Mouse (Mus musculus): ENCODE measurements around the gene Igfbp3. TPM values are rescaled to one million over a fixed set of nuclear protein-coding genes. Genes with fewer than 3 reads are reported as not detected.
"Not testable (repeated sequence)": the region's sequence is repeated elsewhere in the genome, so short reads cannot be mapped to it uniquely, and the experiment has no call there.

Gene Igfbp3
- 10 to 100 TPM; 34.1 to 43.8 TPM for total RNA-seq (2021)
- long read RNA-seq, experiment 1, transcript Igfbp3-201 (5 exons, 2,421 nt): major isoform, 63 of 68 reads
- long read RNA-seq, experiment 1, partial matches to known transcripts: 0 of 68 reads
- long read RNA-seq, experiment 1, other reads (novel, unspliced or antisense): 4 of 68 reads
- long read RNA-seq, experiment 2, transcript Igfbp3-201 (5 exons, 2,421 nt): major isoform, 37 of 38 reads
- long read RNA-seq, experiment 2, partial matches to known transcripts: 1 of 38 reads
- long read RNA-seq, experiment 2, other reads (novel, unspliced or antisense): 0 of 38 reads

DNA sequence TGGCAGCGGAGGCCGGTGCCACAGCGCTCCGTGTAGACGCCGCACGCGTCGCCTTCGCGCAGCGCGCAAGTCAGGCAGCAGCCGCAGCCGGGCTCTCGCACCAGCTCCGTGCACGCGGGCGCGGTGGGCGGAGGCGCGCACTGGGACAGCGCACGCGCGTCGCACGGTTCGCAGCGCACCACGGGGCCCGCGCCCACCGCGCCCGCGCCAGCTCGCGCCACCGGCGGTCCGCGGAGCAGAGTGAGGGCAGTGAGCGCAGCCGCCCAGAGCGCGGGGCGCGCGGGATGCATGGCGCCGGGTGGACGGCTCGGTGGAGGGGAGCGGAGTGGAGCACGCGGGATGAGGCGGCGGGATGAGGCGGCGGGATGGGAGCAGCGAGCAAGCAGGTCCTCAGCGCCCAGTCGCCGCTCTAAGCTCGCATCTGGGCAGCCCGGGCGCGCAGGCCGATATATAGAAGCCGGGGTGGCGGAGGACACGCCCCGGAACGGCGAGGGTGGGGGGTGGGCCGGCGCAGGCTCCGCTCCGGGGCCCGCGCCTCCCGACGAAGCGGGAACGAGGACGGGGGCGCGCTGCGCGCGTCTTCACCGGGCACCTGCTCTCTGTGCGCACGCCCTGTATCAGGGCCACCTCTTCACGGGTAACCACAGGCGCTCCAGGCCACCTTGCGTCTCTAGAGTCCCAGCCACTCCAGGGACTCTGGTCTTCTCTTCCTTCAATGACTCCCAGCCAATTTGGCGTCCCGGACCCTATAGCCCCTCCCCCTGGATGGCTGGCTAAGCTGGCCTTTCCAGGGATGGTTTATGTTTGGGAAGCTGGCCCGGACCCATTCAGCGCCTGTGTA is at the start of gene Igfbp3:
TSS of gene Igfbp3 (minus strand) at position 423 of the 841 bp plus-strand sequence.
- peak; percentile 57 to 74 for DNase-seq
- intact Hi-C loops (cut with DNase I): loop anchor here (5.0 to 10.0 kb wide), 5 partner anchors 121 to 921 kb away; no protein-coding TSS in a partner anchor

DNA sequence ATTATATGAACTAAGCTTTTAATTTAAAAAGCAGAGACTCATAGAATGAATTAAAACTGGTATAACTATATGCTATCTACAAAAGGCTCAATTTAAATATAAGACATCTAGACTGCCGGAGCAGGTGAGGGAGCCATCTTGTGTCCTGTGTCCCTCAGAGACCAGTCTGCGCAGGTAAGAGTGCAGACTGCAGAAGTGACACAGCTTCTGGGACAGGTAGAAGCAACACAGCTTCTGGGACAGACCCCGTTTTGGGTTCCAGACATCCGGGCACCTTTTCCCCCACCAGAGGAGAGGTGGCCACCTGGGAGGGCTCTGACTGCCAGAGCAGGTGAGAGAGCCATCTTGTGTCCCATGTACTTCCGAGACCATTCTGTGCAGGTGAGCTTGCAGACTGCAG is 37.1 kb upstream of the Igfbp3 start:
- no peak for DNase-seq
- intact Hi-C loops (cut with DNase I): no loop called here

DNA sequence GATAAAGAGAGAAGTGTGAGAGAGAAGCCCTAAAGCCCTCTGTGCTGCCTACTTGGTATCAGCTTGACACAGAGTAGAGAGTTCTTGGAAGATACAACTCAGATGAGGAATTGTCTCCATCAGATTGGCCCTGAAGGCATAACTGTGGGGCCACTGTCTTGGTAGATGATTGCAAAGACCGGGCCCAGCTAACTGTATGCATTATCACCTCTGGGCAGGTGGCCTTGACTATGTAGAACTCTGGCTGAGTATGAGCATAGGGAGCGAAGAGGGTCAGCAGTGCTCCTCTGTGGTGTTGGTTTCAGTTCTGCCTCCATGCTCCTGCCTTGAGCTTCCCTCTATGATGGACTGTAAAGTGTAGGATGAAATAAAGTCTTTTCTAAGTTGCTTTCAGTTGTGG is 36.7 kb upstream of the Igfbp3 start:
- intact Hi-C loops (cut with DNase I): no loop called here
- no peak for DNase-seq

DNA sequence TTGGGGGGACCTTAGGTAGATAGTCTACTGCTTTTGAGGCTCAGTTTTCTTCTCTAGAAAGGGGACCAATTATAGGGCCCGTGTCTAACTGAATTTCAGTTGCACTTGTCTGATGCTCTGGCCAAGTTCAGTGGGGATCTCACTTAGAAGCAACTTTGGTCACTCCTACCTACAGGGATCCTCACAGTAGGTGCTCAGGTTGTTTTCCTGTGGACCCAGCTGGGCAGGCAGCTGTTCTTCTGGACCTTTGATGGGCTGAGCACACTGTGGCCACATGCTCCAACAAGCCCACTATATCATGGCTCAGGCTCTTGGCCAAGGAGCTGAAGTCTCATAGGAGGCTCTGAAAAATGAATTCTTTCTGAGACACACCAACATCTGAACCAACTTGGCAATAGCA is 31.1 kb upstream of the Igfbp3 start:
- intact Hi-C loops (cut with DNase I): no loop called here
- DNase-seq: no peak

DNA sequence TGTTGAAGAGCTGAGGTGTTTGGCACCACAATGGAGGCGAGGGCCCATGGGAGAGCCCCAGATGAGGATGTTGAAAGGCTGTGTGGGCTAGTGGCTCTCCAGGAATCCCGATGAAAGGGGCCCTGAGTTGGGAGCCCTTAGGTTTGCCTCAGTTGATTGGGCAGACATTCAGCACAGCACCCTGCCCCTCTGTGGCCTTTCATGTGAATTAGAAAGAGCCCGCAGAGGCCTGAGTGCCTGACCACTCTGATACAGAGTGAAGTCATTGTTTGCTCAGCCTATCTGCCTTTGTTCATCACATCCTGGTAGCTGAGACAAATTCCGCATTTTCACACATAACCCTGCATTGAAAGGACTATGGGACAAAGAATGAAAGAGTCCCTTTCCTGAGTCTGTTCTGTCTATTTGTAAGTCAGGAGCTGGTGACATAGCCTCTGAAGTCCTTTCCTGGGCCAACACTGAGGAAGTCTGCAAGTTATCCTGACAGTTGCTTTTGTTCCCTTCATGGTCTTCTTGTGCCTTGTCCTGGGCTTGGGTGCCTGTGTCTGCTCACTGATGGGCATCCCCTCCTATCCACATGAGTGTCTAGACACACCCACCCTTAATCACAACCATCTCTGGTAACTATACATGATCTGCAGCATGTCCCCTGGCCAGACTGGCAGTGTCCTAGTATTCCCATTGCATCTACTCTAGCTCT is 25.5 kb upstream of the Igfbp3 start:
- intact Hi-C loops (cut with DNase I): no loop called here
- no peak for DNase-seq

DNA sequence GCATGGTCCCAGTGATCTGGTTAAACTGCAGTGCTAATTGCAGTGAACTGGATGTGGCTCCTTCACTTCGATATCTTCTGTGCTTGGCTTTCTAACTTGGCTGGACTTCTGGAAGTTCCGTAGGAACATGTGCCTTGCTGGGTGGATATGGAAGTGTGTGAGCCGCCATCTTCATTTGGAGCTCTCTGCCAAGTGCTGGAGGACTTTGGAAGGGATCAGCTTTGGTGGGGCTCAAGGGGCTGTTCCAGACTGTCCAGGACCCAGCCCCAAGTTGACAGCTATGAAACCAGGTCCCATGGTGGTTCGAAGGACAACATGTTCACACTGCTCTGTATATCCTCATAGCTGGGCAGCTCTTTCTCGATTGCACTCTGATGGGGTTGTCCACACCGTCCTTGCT is 24.8 kb upstream of the Igfbp3 start:
- intact Hi-C loops (cut with DNase I): no loop called here
- DNase-seq: no peak

DNA sequence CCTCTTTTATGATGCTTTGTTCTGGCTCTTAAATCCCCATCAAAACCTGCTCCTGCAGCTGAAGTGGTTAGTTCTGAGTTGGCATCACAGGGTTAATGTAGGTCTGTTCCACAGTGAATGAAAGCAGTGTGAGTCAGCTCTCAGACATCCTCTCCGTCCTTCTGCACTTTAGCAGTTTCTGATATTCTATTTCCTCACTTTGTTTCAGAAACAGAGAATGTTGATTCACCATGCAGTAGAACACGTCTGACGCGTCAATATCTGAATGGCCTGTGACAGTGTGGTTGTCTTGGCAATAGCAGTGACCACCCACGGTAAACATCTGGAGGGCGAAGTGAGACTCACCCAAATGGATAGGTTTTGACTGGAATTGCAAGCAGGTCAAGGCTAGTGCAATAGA is 24.0 kb upstream of the Igfbp3 start:
- no peak for DNase-seq
- intact Hi-C loops (cut with DNase I): no loop called here

DNA sequence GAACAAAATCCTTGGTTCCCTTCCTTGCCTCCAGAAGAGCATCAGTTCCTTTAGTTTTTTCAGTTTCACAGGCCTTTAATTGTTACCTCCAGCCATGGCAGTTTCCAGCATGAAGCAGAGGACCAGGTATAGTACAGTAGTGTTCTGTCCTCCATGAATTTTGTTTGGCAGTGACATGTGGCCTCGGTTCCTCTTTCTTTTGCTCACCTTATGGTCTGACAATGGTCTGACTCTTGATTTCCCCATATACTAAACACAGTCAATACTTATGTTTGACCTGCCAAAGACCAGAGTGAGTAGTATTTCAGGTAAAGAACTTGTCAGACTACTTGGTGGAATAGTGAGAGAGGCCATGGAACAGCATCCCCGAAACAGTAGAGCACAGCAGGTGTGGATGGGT is 23.0 kb upstream of the Igfbp3 start:
- DNase-seq: no peak
- intact Hi-C loops (cut with DNase I): no loop called here

DNA sequence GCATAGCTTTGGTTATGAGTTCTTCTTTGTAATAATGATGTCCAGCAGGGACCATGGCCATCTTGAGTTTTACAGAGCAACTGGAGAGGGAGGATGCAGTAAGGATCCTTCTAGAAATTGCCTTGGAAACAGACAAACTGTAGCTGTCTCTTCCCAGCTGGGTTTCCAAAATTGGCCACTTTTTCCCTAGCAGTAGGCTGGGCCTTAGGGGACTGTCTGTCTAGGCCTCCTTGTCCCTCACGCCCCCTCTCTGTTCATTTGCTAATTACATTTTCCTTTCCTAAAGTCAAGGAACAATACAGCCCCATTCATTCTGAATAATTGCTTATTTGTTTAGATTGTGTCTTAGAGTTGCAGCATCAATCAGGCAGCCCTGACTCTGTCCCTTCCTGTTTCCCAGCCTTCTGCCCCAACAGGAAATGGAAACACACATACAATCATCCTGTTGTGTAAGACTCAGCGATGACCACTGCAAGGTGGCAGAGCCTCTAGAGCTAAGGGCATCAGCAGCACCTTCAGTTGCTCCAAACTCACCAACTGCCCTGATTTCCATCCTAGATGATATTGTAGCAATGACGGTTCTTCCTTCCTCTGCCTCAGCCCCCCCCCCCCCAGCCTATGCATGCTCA is 21.4 kb upstream of the Igfbp3 start:
- no peak for DNase-seq
- intact Hi-C loops (cut with DNase I): no loop called here

DNA sequence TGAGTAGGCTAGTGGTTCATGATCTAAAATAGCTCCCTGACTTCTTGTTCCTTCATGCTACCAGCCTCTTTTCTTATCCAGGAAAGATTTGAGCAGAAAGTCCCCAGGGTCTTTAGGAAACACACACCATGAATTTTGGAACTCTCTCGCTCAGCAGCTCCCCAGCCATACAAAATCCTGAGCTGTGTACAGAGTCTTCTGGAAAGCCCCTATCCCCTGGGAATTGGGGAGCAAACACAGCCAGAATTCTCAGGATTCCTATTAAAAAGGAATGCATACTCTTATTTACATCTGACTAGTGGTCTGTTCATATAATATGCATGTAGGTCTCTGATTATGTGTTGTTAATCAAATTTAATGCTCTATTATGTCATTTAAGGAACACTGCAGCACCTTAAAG is 20.7 kb upstream of the Igfbp3 start:
- intact Hi-C loops (cut with DNase I): no loop called here
- DNase-seq: no peak

DNA sequence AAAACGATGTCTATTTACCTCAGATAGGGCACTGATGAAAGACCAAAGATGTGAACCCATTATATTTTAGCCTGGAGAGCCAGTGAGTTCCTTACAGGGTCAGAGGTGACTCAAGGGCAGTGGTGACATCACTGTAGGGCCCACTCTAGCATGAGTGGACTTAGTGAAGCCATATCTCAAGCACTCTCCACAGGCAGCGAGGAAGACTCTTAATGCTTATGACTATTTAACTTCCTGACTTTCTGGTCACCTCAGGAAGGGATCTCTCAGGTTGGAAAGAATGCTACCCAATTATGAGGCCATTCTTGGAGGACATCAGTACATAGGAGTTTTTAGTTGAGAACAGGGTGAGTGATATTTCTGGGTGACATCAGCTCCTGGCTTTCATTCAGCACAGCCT is 19.6 kb upstream of the Igfbp3 start:
- DNase-seq: no peak
- intact Hi-C loops (cut with DNase I): no loop called here

DNA sequence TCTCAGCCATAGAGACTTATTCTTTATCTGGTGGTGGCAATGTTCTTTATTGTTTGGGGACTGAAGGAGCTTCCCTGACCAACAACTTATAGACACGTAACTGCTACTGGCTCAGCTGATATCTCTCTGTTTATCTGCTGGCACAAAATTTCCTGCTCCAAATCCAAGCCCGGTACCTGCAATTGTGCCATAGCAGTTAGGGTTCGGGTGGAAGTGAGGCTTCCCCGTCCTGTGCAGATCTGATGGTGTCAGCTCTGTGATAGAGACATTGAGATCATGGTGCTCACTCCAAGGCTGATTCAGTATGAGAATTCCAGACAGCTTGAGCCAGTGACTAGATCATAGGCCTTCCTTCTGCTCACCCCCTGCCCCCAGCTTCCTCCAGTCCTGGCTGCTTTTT is 18.2 kb upstream of the Igfbp3 start:
- intact Hi-C loops (cut with DNase I): no loop called here
- no peak for DNase-seq

DNA sequence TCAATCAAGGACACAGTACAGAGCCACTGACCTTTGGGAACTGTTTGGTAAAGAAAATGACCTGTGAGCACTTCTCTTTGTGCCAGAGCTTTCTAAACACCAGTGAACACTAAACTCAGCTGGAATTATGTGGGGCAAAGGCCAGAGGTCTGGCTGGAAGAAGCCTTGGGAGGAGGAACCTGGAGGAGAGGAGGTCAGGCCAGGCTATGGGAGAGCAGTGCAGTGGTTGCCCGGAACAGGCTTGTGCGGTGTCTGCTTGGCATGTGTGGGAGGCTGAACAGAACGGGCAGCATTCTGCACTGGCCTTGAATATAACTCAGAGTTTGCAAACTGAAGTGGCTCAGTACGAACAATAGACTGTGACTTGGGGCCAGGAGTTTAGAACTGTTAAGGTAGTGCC is 16.3 kb upstream of the Igfbp3 start:
- no peak for DNase-seq
- intact Hi-C loops (cut with DNase I): no loop called here

DNA sequence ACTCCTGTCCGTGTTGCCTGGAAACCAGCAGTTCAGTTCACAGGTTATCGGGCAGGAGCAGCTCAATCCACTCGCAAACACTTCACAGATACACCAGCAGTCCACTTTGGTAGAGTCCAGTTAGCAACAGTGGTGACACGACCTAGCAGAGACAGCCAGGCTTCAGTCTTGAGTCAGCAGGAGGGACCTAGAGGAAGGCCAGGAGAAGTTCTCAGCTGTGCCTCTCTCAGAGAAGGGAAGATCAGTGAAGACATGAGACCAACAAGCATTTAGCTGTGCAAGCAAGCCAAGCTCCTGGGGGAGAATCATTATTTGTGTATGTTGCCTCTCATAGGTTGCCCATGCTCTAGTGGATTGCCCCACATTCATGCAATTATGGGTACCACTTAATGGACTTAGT is 14.4 kb upstream of the Igfbp3 start:
- intact Hi-C loops (cut with DNase I): no loop called here
- DNase-seq: no peak

DNA sequence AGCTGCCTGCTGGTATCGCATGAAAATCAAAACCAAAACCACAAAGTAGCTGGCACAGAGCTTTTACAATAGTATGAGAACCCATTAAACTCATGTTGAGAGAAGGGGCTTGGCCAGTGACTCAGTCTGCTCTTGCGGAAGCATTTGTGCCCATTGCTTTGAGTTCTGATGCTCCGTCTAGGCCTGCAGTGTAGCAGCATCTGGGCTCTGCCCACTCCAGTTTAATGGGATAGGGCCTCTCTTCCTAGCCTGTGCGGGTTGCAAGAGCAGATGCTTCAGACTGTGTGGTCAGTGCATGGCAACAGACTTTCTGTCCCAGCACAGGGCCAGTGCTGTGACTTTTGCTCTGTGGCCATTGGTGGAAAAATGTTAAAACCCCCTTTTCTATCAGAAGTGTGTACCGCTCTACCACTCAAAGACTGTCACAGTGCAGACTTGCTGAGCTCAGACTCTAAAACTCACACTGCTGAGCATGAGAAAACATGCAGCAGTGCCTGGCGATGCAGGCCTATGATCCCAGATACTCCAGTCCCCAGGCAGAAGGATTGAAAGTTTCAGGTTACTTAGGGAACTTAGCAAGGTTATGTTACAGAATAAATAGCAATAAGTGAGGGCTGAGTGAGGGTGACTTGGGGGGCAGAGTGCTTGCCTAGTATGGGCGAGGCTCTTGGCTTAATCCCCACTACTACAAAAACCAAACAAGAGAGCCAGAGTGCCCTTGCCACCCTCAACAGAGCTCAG is 13.3 kb upstream of the Igfbp3 start:
- no peak for DNase-seq
- intact Hi-C loops (cut with DNase I): no loop called here

DNA sequence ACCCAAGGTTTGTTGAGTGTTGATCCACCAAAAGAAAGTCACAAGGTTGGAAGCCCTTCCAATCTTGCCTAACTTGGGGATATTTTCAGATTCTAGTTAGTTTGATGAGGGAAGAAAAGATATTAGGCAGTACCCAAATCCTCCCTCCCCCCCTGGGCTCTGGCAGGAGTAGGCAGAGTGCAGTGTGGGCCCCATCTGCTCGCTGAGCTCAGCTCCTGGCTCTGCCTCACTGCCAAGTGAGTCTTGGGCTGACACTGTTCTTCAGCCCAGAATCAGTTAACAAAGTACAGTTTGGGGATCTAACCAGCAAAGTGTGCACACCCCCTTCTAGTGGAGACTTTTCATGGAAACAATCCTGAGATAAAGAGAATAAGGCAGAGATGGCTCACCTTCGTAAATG is 12.5 kb upstream of the Igfbp3 start:
- intact Hi-C loops (cut with DNase I): no loop called here
- DNase-seq: no peak

DNA sequence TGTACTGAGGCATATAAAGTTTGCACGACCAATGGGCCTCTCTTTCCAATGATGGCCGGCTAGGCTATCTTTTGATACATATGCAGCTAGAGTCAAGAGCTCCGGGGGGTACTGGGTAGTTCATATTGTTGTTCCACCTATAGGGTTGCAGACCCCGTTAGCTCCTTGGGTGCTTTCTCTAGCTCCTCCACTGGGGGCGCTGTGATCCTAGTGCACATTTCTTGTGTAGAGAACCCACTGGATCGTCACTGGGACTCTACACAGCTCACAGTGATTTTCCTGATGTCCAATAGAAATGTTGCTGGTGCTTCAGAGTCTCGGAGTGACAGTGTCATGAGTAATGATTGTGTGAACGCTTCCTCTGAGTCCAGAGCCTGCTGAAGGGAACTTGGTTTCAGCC is 8.1 kb upstream of the Igfbp3 start:
- intact Hi-C loops (cut with DNase I); DNase-seq: not testable (repeated sequence)

DNA sequence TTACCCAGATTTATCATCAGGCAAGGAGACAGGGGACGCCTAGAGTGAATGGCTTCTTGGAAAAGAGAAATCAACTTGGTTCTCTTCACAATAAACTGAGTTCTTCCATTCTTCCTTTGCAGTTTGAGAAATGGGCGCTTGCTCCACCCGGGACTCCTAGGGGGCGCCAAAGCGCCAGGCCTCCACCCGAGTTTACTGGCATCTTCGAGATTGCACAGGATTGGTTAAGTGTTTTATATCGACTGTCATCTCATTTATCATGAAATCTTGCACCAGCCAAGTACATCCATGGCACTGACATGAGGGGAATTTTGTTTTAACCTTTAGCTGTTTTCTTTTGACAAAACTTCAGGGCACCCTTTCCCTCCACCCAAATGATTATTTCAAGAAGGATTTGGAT is 2.0 kb upstream of the Igfbp3 start:
- peak; percentile 70 to 76 for DNase-seq

DNA sequence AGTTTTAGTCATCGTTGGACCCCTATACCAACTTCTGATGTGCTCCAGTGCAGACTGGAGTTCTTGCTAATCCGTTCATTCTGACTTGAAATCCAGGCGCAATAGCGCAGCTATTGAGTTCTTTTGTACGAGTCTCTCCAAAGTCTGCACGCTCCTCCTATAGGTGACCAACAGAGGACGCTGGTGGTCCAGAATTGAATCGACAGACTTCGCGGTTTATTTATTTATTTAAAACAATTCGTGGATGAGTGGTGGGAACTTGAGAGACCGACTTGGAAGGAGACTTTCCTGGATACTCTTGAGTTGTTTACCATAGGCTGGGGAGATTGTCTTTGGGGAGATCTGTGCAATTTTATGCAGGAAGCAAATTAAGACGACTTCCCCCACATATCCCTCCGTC is 1.0 kb upstream of the Igfbp3 start:
- intact Hi-C loops (cut with DNase I): loop anchor here (1.0 to 10.0 kb wide), 6 partner anchors 120 to 1031 kb away; no protein-coding TSS in a partner anchor
- peak; percentile 56 to 65 for DNase-seq

More for the DNA sequence above, 2.0 kb upstream of the Igfbp3 start:
- intact Hi-C loops (cut with DNase I): loop anchor here (1.0 to 10.0 kb wide), 3 partner anchors 119 to 1030 kb away; no protein-coding TSS in a partner anchor

DNA sequence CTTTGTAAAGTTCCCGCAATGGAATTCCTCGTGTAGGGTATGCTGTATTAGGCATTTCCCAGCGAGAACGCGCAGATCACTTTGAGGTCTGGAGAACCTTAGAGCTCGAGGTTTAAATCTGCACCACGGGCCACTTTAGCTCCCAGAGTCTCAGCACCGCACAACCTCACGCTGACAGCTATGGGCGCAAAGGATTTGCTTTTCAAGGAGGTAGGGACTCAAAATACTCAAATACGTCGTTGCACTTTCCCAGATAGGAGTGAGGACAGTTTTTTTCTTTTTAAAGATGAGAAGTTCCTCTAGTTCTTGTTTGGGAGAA is 578 bp upstream of the Igfbp3 start:
- intact Hi-C loops (cut with DNase I): loop anchor here (5.0 to 10.0 kb wide), 5 partner anchors 120 to 920 kb away; no protein-coding TSS in a partner anchor
- no peak for DNase-seq
